Mouse (Mus musculus): ENCODE data around the gene 4921507P07Rik. TPM values are rescaled to one million over a fixed set of nuclear protein-coding genes. Genes with fewer than 3 reads are reported as not detected.

4921507P07Rik gene
- polyA plus RNA-seq, 1 experiment from 2014 or later: 0.51 TPM

- TF ChIP-seq CTCF (IDR thresholded peaks at IDR 0.05): no peak
- POLR2A ChIA-PET: interaction anchor here (0.5 kb wide), 2 partner anchors 114 to 133 kb away, joined by 3 to 4 read pairs; no protein-coding TSS in a partner anchor
- no peak for ATAC-seq
- peak; percentile 15 for DNase-seq (ENCODE audit: low read depth, low spot score)
- CTCF ChIA-PET: no interaction called here
- no peaks in the 10 kb centered on the region for H3K27me3 ChIP-seq
- in situ Hi-C loops (cut with MboI; ENCODE audit: low pct_unique_long_range_greater_than_20kb): loop anchor here (5.0 kb wide), 2 partner anchors 223 to 423 kb away; partner anchors contain the start of gene Mpp6
Measured at GRCm38 (mm10) chr6:50535346-50535745, 61.1 kb downstream of the 4921507P07Rik start.

- no peaks in the 10 kb centered on the region for H3K27me3 ChIP-seq
- POLR2A ChIA-PET: no interaction called here
- DNase-seq (ENCODE audit: low read depth, low spot score) (peak; percentile 27), ATAC-seq (no peak)
- CTCF ChIA-PET: interaction anchor here (1.0 to 1.7 kb wide), 2 partner anchors 144 to 219 kb away, joined by 3 to 4 read pairs; no protein-coding TSS in a partner anchor
- no peak for TF ChIP-seq CTCF (IDR thresholded peaks at IDR 0.05)
- in situ Hi-C loops (cut with MboI; ENCODE audit: low pct_unique_long_range_greater_than_20kb): no loop called here
Measured at GRCm38 (mm10) chr6:50531920-50532319, 64.5 kb downstream of the 4921507P07Rik start.

DNA sequence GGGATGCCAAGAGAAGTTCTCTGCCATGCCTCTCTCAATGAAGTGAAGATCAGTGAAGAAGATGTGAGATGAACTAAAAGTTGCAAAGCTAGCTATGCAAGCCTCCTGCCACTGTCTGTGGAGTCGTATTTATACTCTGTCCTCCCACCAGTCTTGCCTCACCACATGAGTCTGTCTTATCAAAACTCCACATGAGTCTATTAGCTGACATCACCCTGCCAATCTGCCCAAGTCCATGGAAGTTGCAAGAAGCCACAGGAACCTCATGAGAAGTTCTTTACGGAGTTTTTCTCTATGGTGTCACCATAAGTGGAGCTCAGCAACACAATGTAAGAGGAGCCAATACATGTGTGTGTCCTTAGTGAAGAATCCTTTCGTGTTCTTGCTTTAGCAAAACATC lies 65.4 kb downstream of the 4921507P07Rik start:
- in situ Hi-C loops (cut with MboI; ENCODE audit: low pct_unique_long_range_greater_than_20kb): no loop called here
- ChIA-PET CTCF (interaction anchor here (1.0 to 1.7 kb wide), 2 partner anchors 219 to 315 kb away, joined by 3 to 4 read pairs; no protein-coding TSS in a partner anchor), POLR2A (no interaction called here)
- DNase-seq (ENCODE audit: low read depth, low spot score): no peak
- ATAC-seq: no peak
- TF ChIP-seq CTCF (IDR thresholded peaks at IDR 0.05): no peak
- no peaks in the 10 kb centered on the region for H3K27me3 ChIP-seq

- in situ Hi-C loops (cut with MboI; ENCODE audit: low pct_unique_long_range_greater_than_20kb): no loop called here
- no peak for DNase-seq (ENCODE audit: low read depth, low spot score)
- ChIA-PET POLR2A (no interaction called here), CTCF (no interaction called here)
- TF ChIP-seq CTCF (IDR thresholded peaks at IDR 0.05): no peak
- no peaks in the 10 kb centered on the region for H3K27me3 ChIP-seq
- ATAC-seq: no peak
Measured at GRCm38 (mm10) chr6:50529194-50529593, 67.2 kb downstream of the 4921507P07Rik start.

DNA sequence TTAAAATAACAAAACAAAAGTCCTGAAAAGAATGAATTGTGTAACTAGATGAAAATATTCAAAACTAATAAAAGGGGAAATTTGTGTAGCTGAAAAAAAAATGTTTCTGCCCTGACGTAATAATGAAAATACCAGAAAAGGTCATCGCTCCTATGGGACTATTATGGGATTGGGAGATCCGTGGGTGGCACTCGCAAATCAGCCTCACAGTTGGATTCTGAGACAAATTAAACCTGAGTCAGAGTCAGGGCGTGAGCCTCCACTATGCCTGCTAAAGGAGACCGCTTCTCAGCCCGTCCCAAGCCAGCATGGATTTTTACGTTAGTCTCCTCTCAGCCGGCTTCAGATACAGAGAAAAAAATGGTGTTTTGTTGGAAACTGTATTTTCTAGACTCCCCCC lies 69.0 kb downstream of the 4921507P07Rik start:
- DNase-seq (ENCODE audit: low read depth, low spot score) (no peak), ATAC-seq (no peak)
- ChIA-PET CTCF (interaction anchor here (1.0 to 2.6 kb wide), 4 partner anchors 70 to 222 kb away, joined by 3 to 12 read pairs (median 5); no protein-coding TSS in a partner anchor), POLR2A (no interaction called here)
- in situ Hi-C loops (cut with MboI; ENCODE audit: low pct_unique_long_range_greater_than_20kb): no loop called here
- TF ChIP-seq CTCF (IDR thresholded peaks at IDR 0.05): no peak
- no peaks in the 10 kb centered on the region for H3K27me3 ChIP-seq

DNA sequence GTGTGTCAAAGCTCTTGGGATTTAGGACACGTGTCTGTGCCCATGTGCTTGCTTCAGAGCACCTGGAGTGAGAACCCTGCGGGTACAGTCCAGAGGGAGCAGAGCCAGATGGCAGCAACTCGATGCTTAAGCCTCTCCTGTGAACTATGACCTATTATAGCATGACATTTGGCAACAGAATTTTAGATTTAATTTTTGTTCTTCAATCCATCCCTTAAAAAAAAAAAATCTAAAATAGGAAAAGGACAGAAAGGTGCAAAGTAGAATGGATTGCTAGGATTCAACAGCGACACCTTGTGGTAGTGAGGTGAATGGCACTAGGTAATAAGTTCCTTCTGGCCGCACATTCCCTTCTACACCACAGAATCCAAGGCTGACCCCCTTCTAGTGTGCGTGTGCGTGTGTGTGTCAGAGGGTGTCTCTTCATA lies 69.8 kb downstream of the 4921507P07Rik start:
- no peaks in the 10 kb centered on the region for H3K27me3 ChIP-seq
- ChIA-PET CTCF (interaction anchor here (0.7 to 2.6 kb wide), 7 partner anchors 51 to 225 kb away, joined by 3 to 12 read pairs (median 3); no protein-coding TSS in a partner anchor), POLR2A (interaction anchor here (1.3 kb wide), 1 partner anchor 72 kb away, joined by 3 read pairs; no protein-coding TSS in a partner anchor)
- DNase-seq (ENCODE audit: low read depth, low spot score) (no peak), ATAC-seq (no peak)
- TF ChIP-seq CTCF (IDR thresholded peaks at IDR 0.05): peak; percentile 89
- in situ Hi-C loops (cut with MboI; ENCODE audit: low pct_unique_long_range_greater_than_20kb): no loop called here

DNA sequence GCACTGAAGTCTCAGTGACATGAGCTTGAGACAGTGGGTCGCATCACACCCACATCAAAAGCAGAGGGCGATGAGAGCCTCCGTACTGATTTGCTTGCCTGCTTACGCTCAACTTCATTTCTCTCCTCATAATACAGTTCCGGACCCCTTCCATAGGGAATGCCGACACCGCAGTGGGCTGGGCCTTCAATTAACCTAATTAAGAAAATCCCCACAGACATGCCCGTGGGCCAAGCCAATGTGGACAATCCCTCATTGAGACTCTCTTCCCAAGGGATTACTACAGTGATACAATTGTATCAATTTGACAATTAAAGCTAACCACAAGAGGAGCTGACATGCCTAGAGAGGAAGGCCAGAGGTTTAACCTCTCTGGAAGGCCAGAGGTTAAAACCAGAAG lies 70.6 kb downstream of the 4921507P07Rik start:
- no peak for TF ChIP-seq CTCF (IDR thresholded peaks at IDR 0.05)
- ChIA-PET POLR2A (interaction anchor here (1.3 kb wide), 1 partner anchor 71 kb away, joined by 3 read pairs; no protein-coding TSS in a partner anchor), CTCF (interaction anchor here (0.7 to 2.6 kb wide), 6 partner anchors 50 to 224 kb away, joined by 3 to 12 read pairs (median 4); no protein-coding TSS in a partner anchor)
- H3K27me3 ChIP-seq: no peaks in the 10 kb centered on the region
- in situ Hi-C loops (cut with MboI; ENCODE audit: low pct_unique_long_range_greater_than_20kb): no loop called here
- no peak for ATAC-seq
- DNase-seq (ENCODE audit: low read depth, low spot score): no peak

DNA sequence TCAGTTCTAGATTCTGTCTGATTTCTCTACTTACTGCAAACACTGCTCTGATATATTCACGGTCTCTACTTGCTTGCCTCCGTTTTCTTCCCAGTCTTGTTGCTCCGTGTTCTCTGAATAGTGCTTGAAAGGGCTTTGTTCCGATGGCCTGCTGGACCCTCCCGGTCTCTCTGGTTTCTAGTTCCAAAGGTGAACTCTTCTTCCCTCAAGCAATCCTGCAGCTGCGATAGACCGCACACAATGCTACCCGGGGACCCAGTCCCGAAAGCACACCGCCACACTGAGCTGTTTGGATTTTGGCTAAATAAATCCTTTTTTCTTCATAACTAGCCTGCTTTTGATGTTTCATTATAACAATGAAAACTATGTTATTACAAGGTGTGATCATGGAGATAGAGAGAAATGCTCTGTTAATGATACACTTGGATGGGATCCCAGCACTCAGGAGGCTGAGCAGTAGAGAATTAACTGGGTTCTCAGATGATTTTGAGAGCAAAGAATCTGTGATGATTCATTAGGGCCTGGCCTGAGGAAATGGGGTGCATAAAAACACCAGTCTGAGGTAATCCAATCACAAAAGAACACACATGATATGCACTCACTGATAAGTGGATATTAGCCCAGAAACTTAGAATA lies 72.1 kb downstream of the 4921507P07Rik start:
- no peak for ATAC-seq
- POLR2A ChIA-PET: no interaction called here
- CTCF ChIA-PET: no interaction called here
- no peaks in the 10 kb centered on the region for H3K27me3 ChIP-seq
- no peak for TF ChIP-seq CTCF (IDR thresholded peaks at IDR 0.05)
- no peak for DNase-seq (ENCODE audit: low read depth, low spot score)
- in situ Hi-C loops (cut with MboI; ENCODE audit: low pct_unique_long_range_greater_than_20kb): no loop called here

Other genes with a start within 250 kb of the 4921507P07Rik start
- gene Osbpl3, start 140.4 kb downstream of the 4921507P07Rik start, polyA plus RNA-seq (2021): 117 TPM
- 46.1 TPM for gene Cycs, start 30.1 kb downstream of the 4921507P07Rik start, polyA plus RNA-seq (2021)
- gene Npvf, start 57.8 kb upstream of the 4921507P07Rik start, polyA plus RNA-seq (2021): not detected